Mouse (Mus musculus) kidney, adult 9 months (tissue): ENCODE data around the gene Lrpap1.

Source experiments
- DNase-seq: peaks from one replicate; pipeline ENCODE4 v3.0.0; 2022

Gene Lrpap1

GRCm38 (mm10) chr5:35104960-35105921, at the start of gene Lrpap1:
TSS of gene Lrpap1 (minus strand) at chr5:35105766.
- peak; percentile 85 for DNase-seq

GRCm38 (mm10) chr5:35149939-35150338, 44.4 kb upstream of the Lrpap1 start:
- no peak for DNase-seq

- DNase-seq: no peak
Observed at GRCm38 (mm10) chr5:35149526-35149925, 44.0 kb upstream of the Lrpap1 start.

- DNase-seq: no peak
Observed at GRCm38 (mm10) chr5:35147963-35148767, 42.6 kb upstream of the Lrpap1 start.

GRCm38 (mm10) chr5:35147155-35147962, 41.8 kb upstream of the Lrpap1 start:
- no peak for DNase-seq

GRCm38 (mm10) chr5:35146747-35147146, 41.2 kb upstream of the Lrpap1 start:
- DNase-seq: no peak

- no peak for DNase-seq
Observed at GRCm38 (mm10) chr5:35144716-35145115, 39.1 kb upstream of the Lrpap1 start.

GRCm38 (mm10) chr5:35143460-35144245, 38.1 kb upstream of the Lrpap1 start:
- DNase-seq: no peak

GRCm38 (mm10) chr5:35142910-35143309, 37.3 kb upstream of the Lrpap1 start:
- no peak for DNase-seq

- no peak for DNase-seq
Observed at GRCm38 (mm10) chr5:35141316-35141715, 35.8 kb upstream of the Lrpap1 start.

- no peak for DNase-seq
Observed at GRCm38 (mm10) chr5:35138183-35138611, 32.6 kb upstream of the Lrpap1 start.

- no peak for DNase-seq
Observed at GRCm38 (mm10) chr5:35137510-35138182, 32.1 kb upstream of the Lrpap1 start.

- DNase-seq: no peak
Observed at GRCm38 (mm10) chr5:35135903-35136302, 30.3 kb upstream of the Lrpap1 start.

- no peak for DNase-seq
Observed at GRCm38 (mm10) chr5:35134286-35134685, 28.7 kb upstream of the Lrpap1 start.

- no peak for DNase-seq
Observed at GRCm38 (mm10) chr5:35133468-35133867, 27.9 kb upstream of the Lrpap1 start.

- no peak for DNase-seq
Observed at GRCm38 (mm10) chr5:35132278-35132980, 26.9 kb upstream of the Lrpap1 start.

- peak; percentile 87 for DNase-seq
Observed at GRCm38 (mm10) chr5:35131773-35132172, 26.2 kb upstream of the Lrpap1 start.

- DNase-seq: peak; percentile 19
Observed at GRCm38 (mm10) chr5:35131237-35131636, 25.7 kb upstream of the Lrpap1 start.

GRCm38 (mm10) chr5:35129767-35130191, 24.2 kb upstream of the Lrpap1 start:
- DNase-seq: no peak

GRCm38 (mm10) chr5:35129208-35129607, 23.6 kb upstream of the Lrpap1 start:
- DNase-seq: no peak

- DNase-seq: no peak
Observed at GRCm38 (mm10) chr5:35120024-35120423, 14.5 kb upstream of the Lrpap1 start.
